Mouse (Mus musculus): ENCODE measurements around the gene H1f0. TPM values are rescaled to one million over a fixed set of nuclear protein-coding genes. Genes with fewer than 3 reads are reported as not detected.

H1f0 gene
- 10 to 100 TPM; 64.1 to 92.7 (median 77.5) TPM for total RNA-seq (2022)

- DNase-seq (ENCODE audit: low spot score), result peak; percentile 91
Observed at GRCm38 (mm10) chr15:79028237-79028738, at the start of gene H1f0. TSS of gene H1f0 (plus strand) at chr15:79028450.

- peak; percentile 82 for DNase-seq (ENCODE audit: low spot score)
Observed at GRCm38 (mm10) chr15:78978875-78979274, 49.4 kb upstream of the H1f0 start.

DNA sequence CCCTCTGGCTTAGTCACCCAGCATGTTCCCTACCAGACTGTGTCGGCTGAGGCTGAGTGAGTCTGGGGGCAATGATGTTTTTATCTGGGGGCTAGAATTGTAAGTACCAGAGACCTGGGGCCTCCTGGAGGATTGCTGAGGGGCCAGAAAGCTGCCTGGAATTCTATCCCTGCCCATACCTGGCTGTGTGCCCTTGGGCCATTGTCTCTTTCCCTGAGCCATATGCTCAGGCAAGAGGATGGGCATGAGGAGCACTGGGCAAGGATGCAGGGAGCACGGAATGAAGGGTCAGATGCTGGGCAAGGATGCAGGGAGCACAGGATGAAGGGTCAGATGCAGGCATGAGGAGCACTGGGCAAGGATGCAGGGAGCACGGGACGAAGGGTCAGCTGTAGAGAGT, 48.2 kb upstream of the H1f0 start:
- DNase-seq (ENCODE audit: low spot score), result no peak

- DNase-seq (ENCODE audit: low spot score), result peak; percentile 87
Observed at GRCm38 (mm10) chr15:78982658-78983435, 45.4 kb upstream of the H1f0 start.

DNA sequence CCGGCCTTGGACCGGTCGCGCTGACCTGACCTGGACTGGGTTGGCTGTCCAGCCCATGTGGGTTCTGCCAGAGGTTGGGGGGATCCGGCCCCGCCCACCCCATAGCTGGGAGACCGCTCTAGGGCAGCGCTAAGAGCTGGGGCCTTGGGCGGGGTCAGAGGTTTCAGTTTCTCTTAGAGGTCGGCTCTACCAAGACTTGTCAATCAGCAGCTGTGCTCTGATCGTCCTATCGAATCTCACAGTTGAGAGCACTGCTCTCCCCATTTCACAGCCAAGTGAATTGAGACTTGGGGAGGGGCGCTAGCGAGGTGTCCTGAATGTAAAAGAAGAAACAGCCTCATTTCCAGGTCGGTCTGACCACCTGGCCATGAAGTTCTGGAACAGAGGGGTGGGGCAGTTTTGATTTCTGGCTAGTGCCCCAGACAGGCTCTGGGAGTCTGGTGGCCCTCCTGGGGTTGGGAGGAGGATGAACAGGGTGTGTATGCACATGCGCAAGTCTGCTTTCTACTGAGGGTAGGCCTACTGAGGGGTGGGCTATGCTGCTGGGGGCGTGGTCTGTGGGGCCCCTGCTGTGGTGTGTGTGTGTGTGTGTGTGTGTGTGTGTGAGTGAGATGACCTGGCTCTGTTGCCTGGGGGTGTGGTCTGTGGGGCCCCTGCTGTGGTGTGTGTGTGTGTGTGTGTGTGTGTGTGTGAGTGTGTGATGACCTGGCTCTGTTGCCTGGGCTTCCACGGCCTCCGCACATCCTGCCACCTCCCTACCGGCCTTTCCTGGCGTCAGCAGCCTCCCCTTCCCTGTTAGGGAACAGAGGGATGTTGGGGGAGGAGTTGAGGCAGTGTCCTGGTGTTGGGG, 44.6 kb upstream of the H1f0 start:
- DNase-seq (ENCODE audit: low spot score), result peak; percentile 67

DNA sequence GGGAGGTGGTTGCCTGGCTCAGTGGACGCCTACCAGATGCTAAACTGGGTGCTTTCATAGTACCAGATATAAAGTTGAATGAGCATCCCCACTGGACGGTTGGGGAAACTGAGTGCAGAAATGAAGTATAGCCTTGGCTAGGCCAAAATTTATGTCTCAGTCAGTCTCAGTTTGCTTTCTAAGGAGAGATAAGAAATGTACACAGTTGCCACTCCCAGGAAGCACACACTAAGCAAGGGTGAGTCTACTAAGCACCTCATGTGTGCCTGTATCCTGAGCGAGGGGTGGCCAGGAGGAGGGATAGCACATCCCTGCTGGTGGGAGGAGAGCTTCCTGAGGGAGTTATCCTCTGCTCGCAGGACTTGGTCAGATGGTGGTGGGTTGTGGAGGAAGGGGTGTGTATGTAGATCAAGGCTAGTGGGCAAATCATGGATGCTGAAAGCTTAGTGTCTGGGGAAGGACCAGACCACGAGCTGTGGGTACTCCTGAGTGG, 43.9 kb upstream of the H1f0 start:
- no peak for DNase-seq (ENCODE audit: low spot score)

- no peak for DNase-seq (ENCODE audit: low spot score)
Observed at GRCm38 (mm10) chr15:78986536-78987220, 41.6 kb upstream of the H1f0 start.

DNA sequence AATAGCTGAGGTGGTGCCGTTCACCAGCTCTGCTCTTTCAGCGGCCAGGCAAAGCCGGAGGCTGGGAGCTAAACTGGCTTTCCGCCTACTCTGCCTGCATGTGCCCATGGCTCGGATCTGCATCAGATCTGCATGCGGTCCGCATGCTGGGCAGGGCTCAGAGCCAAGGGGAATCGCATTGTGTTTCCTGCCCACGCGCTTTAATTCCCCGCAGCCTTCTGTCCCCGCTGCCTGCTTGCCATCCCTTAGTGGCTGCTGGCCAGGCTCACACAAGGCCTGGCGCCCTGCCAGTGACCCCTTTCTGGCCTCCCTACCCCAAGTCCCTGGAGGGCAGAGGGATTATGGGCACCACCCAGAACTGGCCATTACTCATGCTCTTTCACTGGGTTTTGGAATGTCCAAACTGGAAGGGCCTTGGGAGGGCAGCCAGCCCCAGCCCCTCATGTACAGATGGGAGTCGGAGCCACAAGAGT, 39.7 kb upstream of the H1f0 start:
- DNase-seq (ENCODE audit: low spot score), result peak; percentile 21

DNA sequence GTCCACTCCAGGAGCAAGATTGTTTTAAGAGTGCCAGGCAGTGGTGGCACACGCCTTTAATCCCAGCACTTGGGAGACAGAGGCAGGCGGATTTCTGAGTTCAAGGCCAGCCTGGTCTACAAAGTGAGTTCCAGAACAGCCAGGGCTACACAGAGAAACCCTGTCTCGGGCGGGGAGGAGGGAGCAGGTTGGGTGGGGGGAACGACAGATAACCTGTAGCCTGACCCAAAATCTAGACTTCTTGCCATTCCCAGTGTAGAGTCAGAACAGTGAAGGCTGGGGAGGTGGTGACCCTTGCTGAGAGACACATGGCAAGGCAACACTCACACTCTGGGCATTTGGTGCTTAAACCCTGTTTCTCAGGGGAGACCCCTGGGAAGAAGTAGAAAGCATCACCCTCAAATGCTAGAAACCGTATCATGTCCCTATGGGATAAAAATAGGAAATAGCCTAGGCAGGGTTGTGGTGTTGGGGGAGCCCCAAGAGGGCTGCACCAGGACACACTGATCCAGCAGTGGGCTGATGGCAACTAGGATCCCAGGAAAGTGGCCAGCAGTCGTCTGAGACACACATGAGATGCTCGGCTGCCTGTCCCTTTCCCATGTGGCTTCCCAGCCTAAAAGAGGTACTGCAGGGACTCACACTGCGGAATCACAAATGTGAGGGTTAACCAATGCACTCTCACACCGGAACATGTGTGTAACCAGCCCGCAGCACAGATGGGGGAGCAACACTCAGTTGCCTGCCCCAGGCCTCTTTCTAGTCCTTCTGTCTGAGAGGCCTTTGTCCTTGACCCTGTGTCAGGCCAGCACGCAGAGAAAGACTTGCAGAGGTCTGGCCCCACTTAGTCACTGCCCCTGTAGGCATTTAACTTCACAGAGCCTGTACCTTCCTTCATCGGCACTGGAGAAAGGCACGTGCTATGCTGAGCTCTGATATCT, 38.8 kb upstream of the H1f0 start:
- DNase-seq (ENCODE audit: low spot score), result no peak

GRCm38 (mm10) chr15:78990093-78990463, 38.2 kb upstream of the H1f0 start:
- DNase-seq (ENCODE audit: low spot score), result no peak

- DNase-seq (ENCODE audit: low spot score), result no peak
Observed at GRCm38 (mm10) chr15:78990970-78991525, 37.2 kb upstream of the H1f0 start.

DNA sequence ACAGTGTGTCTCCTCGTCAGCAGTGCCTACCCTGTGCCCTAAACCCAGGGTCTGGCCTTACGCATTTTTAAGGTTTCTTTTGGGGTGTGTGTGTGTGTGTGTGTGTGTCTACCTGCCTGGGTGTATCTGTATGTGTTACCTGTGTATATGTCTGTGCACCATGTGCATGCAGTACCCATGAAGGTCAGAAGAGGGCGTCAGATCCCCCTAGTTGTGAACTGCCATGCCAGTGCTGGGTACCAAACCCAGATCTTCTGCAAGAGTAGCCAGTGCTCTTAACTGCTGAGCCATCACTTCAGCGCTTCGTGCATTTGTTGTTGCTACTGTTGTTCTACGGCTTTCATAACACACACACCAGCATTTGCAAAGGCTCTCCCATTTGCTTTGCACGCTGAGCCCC, 36.0 kb upstream of the H1f0 start:
- no peak for DNase-seq (ENCODE audit: low spot score)

DNA sequence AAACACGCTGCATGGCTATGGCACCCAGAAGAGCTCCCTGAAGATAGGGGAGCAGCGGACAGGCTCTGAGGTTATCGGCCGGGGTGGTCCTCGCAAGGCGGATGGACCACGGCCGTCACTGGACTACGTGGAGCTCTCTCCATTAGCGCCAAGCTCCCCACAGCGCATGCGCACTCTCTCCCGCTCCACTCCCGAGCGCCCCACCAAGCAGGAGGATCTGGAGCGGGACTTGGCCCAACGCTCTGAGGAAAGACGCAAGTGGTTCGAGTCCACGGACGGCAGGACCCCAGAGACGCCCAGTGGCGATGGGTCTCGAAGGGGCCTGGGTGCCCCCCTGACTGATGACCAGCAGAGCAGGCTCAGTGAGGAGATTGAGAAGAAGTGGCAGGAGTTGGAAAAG, 35.3 kb upstream of the H1f0 start:
- DNase-seq (ENCODE audit: low spot score), result no peak

- DNase-seq (ENCODE audit: low spot score), result no peak
Observed at GRCm38 (mm10) chr15:78995916-78996315, 32.3 kb upstream of the H1f0 start.

GRCm38 (mm10) chr15:78996663-78997062, 31.6 kb upstream of the H1f0 start:
- DNase-seq (ENCODE audit: low spot score), result no peak

DNA sequence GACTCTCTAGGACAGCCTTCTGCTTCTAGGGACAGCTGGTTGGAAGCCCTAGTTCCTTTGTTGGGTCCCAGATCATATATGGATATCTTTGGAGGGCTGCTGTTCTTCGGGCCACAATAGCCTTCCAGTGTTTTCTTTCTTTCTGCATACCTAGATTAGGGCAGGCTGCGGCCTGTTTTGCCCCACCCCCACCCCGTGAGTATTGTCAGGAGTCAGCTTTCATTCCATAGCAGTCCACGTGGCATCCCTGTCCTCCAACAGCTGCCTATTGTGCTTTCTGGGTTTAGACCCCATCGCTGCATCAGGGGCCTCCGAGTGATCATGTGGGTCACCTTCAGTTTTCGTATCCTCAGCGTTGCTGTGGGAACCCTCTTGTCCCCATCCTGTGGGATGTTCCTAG, 29.9 kb upstream of the H1f0 start:
- no peak for DNase-seq (ENCODE audit: low spot score)

DNA sequence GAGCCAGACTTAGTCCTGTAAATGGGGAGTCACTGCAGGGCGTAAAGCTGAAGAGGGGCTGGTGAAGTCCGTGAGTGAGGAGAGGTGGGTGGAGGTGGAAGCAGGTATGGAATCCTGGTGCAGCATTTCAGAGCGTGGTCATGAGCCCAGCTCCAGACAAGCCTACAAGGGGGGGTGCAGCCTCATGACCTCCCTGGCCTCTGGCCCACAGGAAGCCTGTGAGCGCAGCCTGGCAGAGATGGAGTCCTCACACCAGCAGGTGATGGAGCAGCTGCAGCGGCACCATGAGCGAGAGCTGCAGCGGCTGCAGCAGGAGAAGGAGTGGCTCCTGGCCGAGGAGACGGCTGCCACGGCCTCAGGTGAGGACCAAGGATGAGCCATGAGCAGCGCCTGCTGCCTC, 28.7 kb upstream of the H1f0 start:
- DNase-seq (ENCODE audit: low spot score), result no peak

- no peak for DNase-seq (ENCODE audit: low spot score)
Observed at GRCm38 (mm10) chr15:79000357-79000791, 27.9 kb upstream of the H1f0 start.

DNA sequence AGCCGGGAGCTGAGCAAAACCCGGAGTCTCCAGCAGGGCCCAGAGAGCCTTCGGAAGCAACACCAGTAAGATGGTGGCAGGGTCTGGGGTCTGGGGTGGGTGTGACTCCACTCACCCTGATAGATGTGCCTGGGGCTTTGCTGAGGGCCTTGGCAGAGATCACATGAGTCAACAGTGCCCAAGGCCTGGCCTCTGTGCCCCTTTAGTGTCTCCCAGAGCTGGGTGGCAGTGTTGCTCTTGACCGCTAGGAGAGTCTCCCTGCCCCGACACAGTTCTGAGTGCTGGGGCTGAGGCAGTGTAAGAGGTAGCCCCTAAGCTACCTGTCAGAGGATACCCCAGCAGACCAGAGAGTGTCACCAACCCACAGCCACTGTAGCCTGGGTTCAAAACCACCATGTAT, 26.7 kb upstream of the H1f0 start:
- DNase-seq (ENCODE audit: low spot score), result no peak

- no peak for DNase-seq (ENCODE audit: low spot score)
Observed at GRCm38 (mm10) chr15:79002036-79002435, 26.2 kb upstream of the H1f0 start.

Data from heart, adult 8-10 months (tissue).